Mouse (Mus musculus): ENCODE data around the gene Nrxn3. TPM values are rescaled to one million over a fixed set of nuclear protein-coding genes. Genes with fewer than 3 reads are reported as not detected.

Nrxn3 gene
- polyA plus RNA-seq, 1 experiment from 2014 or later = 4.4 TPM

GRCm38 (mm10) chr12:89699469-89699868 lies 976.8 kb downstream of the Nrxn3 start:
- no peak for DNase-seq (ENCODE audit: low spot score)

GRCm38 (mm10) chr12:89700937-89701458 lies 978.3 kb downstream of the Nrxn3 start:
- Histone ChIP-seq H3K27ac (replicated peaks) (no peak overlapping the region), H3K9me3 (no peaks in the 10 kb centered on the region), H3K4me1 (no peaks in the 10 kb centered on the region), H3K27me3 (replicated peaks; ENCODE audit: low read depth, poor library complexity, severe bottlenecking) (no peaks in the 10 kb centered on the region), H3K36me3 (replicated peaks) (no peaks in the 10 kb centered on the region), H3K4me3 (no peak overlapping the region)
- no peak for DNase-seq (ENCODE audit: low spot score)
- 79% methylated on average over 3 of the region's 3 CpGs for WGBS

More at GRCm38 (mm10) chr12:89699469-89699868, 976.8 kb downstream of the Nrxn3 start:
- H3K27me3 ChIP-seq (replicated peaks; ENCODE audit: low read depth, poor library complexity, severe bottlenecking) = no peaks in the 10 kb centered on the region
- no peak overlapping the region for H3K4me3 ChIP-seq
- H3K36me3 ChIP-seq (replicated peaks) = no peaks in the 10 kb centered on the region
- WGBS = 13% methylated on average over 4 of the region's 4 CpGs
- no peak overlapping the region for H3K27ac ChIP-seq (replicated peaks)
- no peaks in the 10 kb centered on the region for H3K4me1 ChIP-seq
- H3K9me3 ChIP-seq = no peaks in the 10 kb centered on the region

- H3K4me3 ChIP-seq = no peak overlapping the region
- WGBS = 81% methylated on average over 1 of the region's 1 CpGs
- no peaks in the 10 kb centered on the region for H3K27me3 ChIP-seq (replicated peaks; ENCODE audit: low read depth, poor library complexity, severe bottlenecking)
- H3K36me3 ChIP-seq (replicated peaks) = no peaks in the 10 kb centered on the region
- H3K4me1 ChIP-seq = no peaks in the 10 kb centered on the region
- H3K27ac ChIP-seq (replicated peaks) = no peak overlapping the region
- no peaks in the 10 kb centered on the region for H3K9me3 ChIP-seq
- DNase-seq (ENCODE audit: low spot score) = no peak
These were observed 980.3 kb downstream of the Nrxn3 start for GRCm38 (mm10) chr12:89702931-89703330.

GRCm38 (mm10) chr12:89707913-89708312 lies 985.2 kb downstream of the Nrxn3 start:
- DNase-seq (ENCODE audit: low spot score) = no peak
- H3K36me3 ChIP-seq (replicated peaks) = no peaks in the 10 kb centered on the region
- H3K4me1 ChIP-seq = no peaks in the 10 kb centered on the region
- 86% methylated on average over 4 of the region's 4 CpGs for WGBS
- no peaks in the 10 kb centered on the region for H3K9me3 ChIP-seq
- no peak overlapping the region for H3K27ac ChIP-seq (replicated peaks)
- H3K4me3 ChIP-seq = no peak overlapping the region
- H3K27me3 ChIP-seq (replicated peaks; ENCODE audit: low read depth, poor library complexity, severe bottlenecking) = no peaks in the 10 kb centered on the region

GRCm38 (mm10) chr12:89710459-89710858 lies 987.8 kb downstream of the Nrxn3 start:
- no peaks in the 10 kb centered on the region for H3K4me1 ChIP-seq
- H3K36me3 ChIP-seq (replicated peaks) = no peaks in the 10 kb centered on the region
- no peak overlapping the region for H3K27ac ChIP-seq (replicated peaks)
- 93% methylated on average over 5 of the region's 5 CpGs for WGBS
- no peaks in the 10 kb centered on the region for H3K9me3 ChIP-seq
- no peak overlapping the region for H3K4me3 ChIP-seq
- DNase-seq (ENCODE audit: low spot score) = no peak
- no peaks in the 10 kb centered on the region for H3K27me3 ChIP-seq (replicated peaks; ENCODE audit: low read depth, poor library complexity, severe bottlenecking)

GRCm38 (mm10) chr12:89711791-89712190 lies 989.1 kb downstream of the Nrxn3 start:
- no peaks in the 10 kb centered on the region for H3K9me3 ChIP-seq
- DNase-seq (ENCODE audit: low spot score) = no peak
- H3K27ac ChIP-seq (replicated peaks) = no peak overlapping the region
- no peak overlapping the region for H3K4me3 ChIP-seq
- 85% methylated on average over 1 of the region's 1 CpGs for WGBS
- H3K27me3 ChIP-seq (replicated peaks; ENCODE audit: low read depth, poor library complexity, severe bottlenecking) = no peaks in the 10 kb centered on the region
- no peaks in the 10 kb centered on the region for H3K36me3 ChIP-seq (replicated peaks)
- H3K4me1 ChIP-seq = no peaks in the 10 kb centered on the region

GRCm38 (mm10) chr12:89719194-89720080 lies 996.8 kb downstream of the Nrxn3 start:
- Histone ChIP-seq H3K4me1 (peaks cover 8% of the 10 kb centered on the region; the same call in 1 of the 2 replicates), H3K27me3 (replicated peaks; ENCODE audit: low read depth, poor library complexity, severe bottlenecking) (no peaks in the 10 kb centered on the region), H3K4me3 (no peak overlapping the region), H3K9me3 (no peaks in the 10 kb centered on the region), H3K27ac (replicated peaks) (no peak overlapping the region), H3K36me3 (replicated peaks) (no peaks in the 10 kb centered on the region)
- DNase-seq (ENCODE audit: low spot score) = no peak
- 31% methylated on average over 8 of the region's 8 CpGs for WGBS

- H3K4me1 ChIP-seq = peaks cover 8% of the 10 kb centered on the region; the same call in 1 of the 2 replicates
- H3K27ac ChIP-seq (replicated peaks) = no peak overlapping the region
- H3K9me3 ChIP-seq = no peaks in the 10 kb centered on the region
- no peaks in the 10 kb centered on the region for H3K36me3 ChIP-seq (replicated peaks)
- WGBS = 78% methylated on average over 3 of the region's 3 CpGs
- no peak overlapping the region for H3K4me3 ChIP-seq
- DNase-seq (ENCODE audit: low spot score) = no peak
- H3K27me3 ChIP-seq (replicated peaks; ENCODE audit: low read depth, poor library complexity, severe bottlenecking) = no peaks in the 10 kb centered on the region
These were observed 998.3 kb downstream of the Nrxn3 start for GRCm38 (mm10) chr12:89720945-89721344.

GRCm38 (mm10) chr12:89722462-89722861 lies 999.8 kb downstream of the Nrxn3 start:
- Histone ChIP-seq H3K4me3 (no peak overlapping the region), H3K4me1 (peaks cover 8% of the 10 kb centered on the region; the same call in 1 of the 2 replicates), H3K9me3 (no peaks in the 10 kb centered on the region), H3K36me3 (replicated peaks) (no peaks in the 10 kb centered on the region), H3K27me3 (replicated peaks; ENCODE audit: low read depth, poor library complexity, severe bottlenecking) (no peaks in the 10 kb centered on the region), H3K27ac (replicated peaks) (no peak overlapping the region)
- WGBS = 93% methylated on average over 14 of the region's 14 CpGs
- no peak for DNase-seq (ENCODE audit: low spot score)

- 55% methylated on average over 3 of the region's 3 CpGs for WGBS
- Histone ChIP-seq H3K4me1 (peaks cover 8% of the 10 kb centered on the region; the same call in 1 of the 2 replicates), H3K27ac (replicated peaks) (no peak overlapping the region), H3K36me3 (replicated peaks) (no peaks in the 10 kb centered on the region), H3K9me3 (no peaks in the 10 kb centered on the region), H3K27me3 (replicated peaks; ENCODE audit: low read depth, poor library complexity, severe bottlenecking) (no peaks in the 10 kb centered on the region), H3K4me3 (no peak overlapping the region)
- DNase-seq (ENCODE audit: low spot score) = no peak
These were observed 1001.4 kb downstream of the Nrxn3 start for GRCm38 (mm10) chr12:89724048-89724447.

- 78% methylated on average over 1 of the region's 1 CpGs for WGBS
- H3K36me3 ChIP-seq (replicated peaks) = no peaks in the 10 kb centered on the region
- H3K4me3 ChIP-seq = no peak overlapping the region
- H3K9me3 ChIP-seq = no peaks in the 10 kb centered on the region
- no peak overlapping the region for H3K27ac ChIP-seq (replicated peaks)
- H3K4me1 ChIP-seq = no peaks in the 10 kb centered on the region
- no peak for DNase-seq (ENCODE audit: low spot score)
- no peaks in the 10 kb centered on the region for H3K27me3 ChIP-seq (replicated peaks; ENCODE audit: low read depth, poor library complexity, severe bottlenecking)
These were observed 1019.6 kb downstream of the Nrxn3 start for GRCm38 (mm10) chr12:89742326-89742725.

- Histone ChIP-seq H3K36me3 (replicated peaks) (no peaks in the 10 kb centered on the region), H3K27me3 (replicated peaks; ENCODE audit: low read depth, poor library complexity, severe bottlenecking) (no peaks in the 10 kb centered on the region), H3K27ac (replicated peaks) (no peak overlapping the region), H3K9me3 (no peaks in the 10 kb centered on the region), H3K4me3 (no peak overlapping the region), H3K4me1 (no peaks in the 10 kb centered on the region)
- DNase-seq (ENCODE audit: low spot score) = no peak
- WGBS = 86% methylated on average over 2 of the region's 2 CpGs
These were observed 1020.1 kb downstream of the Nrxn3 start for GRCm38 (mm10) chr12:89742796-89743195.

Data from embryonic facial prominence, embryonic 10.5 days (tissue).